Mouse (Mus musculus): ENCODE data around the gene Tspo.

Gene Tspo

GRCm38 (mm10) chr15:83584741-83585220 lies 21.4 kb downstream of the Tspo start:
- no peak for DNase-seq

GRCm38 (mm10) chr15:83590841-83591240 lies 27.4 kb downstream of the Tspo start:
- DNase-seq = no peak

GRCm38 (mm10) chr15:83591758-83592157 lies 28.4 kb downstream of the Tspo start:
- DNase-seq = no peak

GRCm38 (mm10) chr15:83592260-83593188 lies 29.1 kb downstream of the Tspo start:
- DNase-seq = no peak

GRCm38 (mm10) chr15:83593189-83593585 lies 29.8 kb downstream of the Tspo start:
- DNase-seq = no peak

GRCm38 (mm10) chr15:83593702-83594512 lies 30.5 kb downstream of the Tspo start:
- no peak for DNase-seq

- DNase-seq = peak; percentile 99
Measured at GRCm38 (mm10) chr15:83594513-83595363, 31.3 kb downstream of the Tspo start, which contains the start of gene Ttll12. TSS of gene Ttll12 (minus strand) at chr15:83595157.

GRCm38 (mm10) chr15:83595364-83595711 lies 31.9 kb downstream of the Tspo start:
- no peak for DNase-seq

- no peak for DNase-seq
Measured at GRCm38 (mm10) chr15:83596833-83597232, 33.4 kb downstream of the Tspo start.

GRCm38 (mm10) chr15:83601185-83601584 lies 37.8 kb downstream of the Tspo start:
- DNase-seq = no peak

- peak; percentile 98 for DNase-seq
Measured at GRCm38 (mm10) chr15:83602372-83603045, 39.1 kb downstream of the Tspo start.

GRCm38 (mm10) chr15:83603046-83603396 lies 39.6 kb downstream of the Tspo start:
- DNase-seq = peak; percentile 89

GRCm38 (mm10) chr15:83603426-83603825 lies 40.0 kb downstream of the Tspo start:
- no peak for DNase-seq

- no peak for DNase-seq
Measured at GRCm38 (mm10) chr15:83606216-83606615, 42.8 kb downstream of the Tspo start.

GRCm38 (mm10) chr15:83606700-83607099 lies 43.3 kb downstream of the Tspo start:
- DNase-seq = no peak

- peak; percentile 97 for DNase-seq
Measured at GRCm38 (mm10) chr15:83607115-83607802, 43.9 kb downstream of the Tspo start.

GRCm38 (mm10) chr15:83615245-83615644 lies 51.9 kb downstream of the Tspo start:
- no peak for DNase-seq
